ENCODE assay signal across 8 mouse cellular contexts in the genomic region with DNA sequence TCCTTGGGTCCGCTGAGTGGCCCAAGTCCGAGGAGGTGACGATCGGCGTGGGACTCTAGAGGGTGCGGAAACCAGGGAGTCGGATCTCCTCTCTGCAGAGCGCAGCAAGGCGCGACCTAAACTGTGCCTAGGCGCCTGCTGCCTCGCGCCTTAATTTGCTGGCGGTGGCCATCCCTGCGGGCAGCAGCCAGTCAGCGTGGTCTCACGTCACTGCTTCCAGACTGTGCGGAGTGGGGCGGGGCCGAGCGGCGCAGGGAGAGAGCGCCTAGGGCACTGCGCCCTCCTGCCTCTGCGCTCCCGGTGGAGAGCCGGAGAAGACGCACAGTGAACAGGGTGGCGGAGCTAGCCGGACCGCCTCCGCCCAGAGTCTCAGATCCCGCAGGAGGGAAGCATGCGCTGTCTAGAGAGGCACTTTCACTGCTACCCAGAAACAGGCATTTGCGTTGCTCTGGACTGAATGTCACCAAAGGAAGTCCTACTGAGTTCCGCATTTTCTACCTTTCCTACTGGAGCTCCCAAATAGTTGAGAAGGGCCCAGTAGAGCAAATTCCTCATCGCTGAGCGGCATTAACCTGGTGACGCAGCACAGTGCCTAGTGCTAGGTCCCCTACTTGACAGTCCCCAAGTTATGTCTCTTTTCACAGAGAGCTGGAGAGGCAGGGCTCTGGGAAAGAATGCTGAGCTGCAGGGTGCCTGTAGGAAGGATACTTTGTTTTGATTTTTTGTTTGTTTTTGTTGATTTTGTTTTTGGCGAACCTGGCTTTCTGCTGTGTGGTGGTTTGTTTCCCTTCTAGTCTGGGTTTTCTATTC. TPM values are rescaled to one million over a fixed set of nuclear protein-coding genes. Genes with fewer than 3 reads are reported as not detected.
DNase-seq lines count a peak whose midpoint lies in the region; ATAC-seq and TF ChIP-seq lines count a peak whose summit lies in the region.

TSS of gene Tbx20 (minus strand) at position 144 of the 810 bp plus-strand sequence.

- 2% methylated on average over 28 of the region's 40 CpGs for WGBS in embryonic facial prominence, embryonic 14.5 days
- under 1% methylated on average over 40 of the region's 40 CpGs for WGBS in stomach, embryonic 14.5 days

- peak within 1 kb of the TSS; percentile 52 for H3K4me2 ChIP-seq in embryonic facial prominence, embryonic 14.5 days (ENCODE audit: low read depth, low read length)
- H3K4me2 ChIP-seq in stomach, embryonic 14.5 days (replicated peaks; ENCODE audit: low read depth, low read length): peak within 1 kb of the TSS; percentile 44

- intact Hi-C loops in gastrocnemius, adult 2 months (cut with DNase I): no loop called here

- H3K27ac ChIP-seq in gastrocnemius, adult 2 months: no peak within 1 kb of the TSS
- no peak within 1 kb of the TSS for H3K27ac ChIP-seq in embryonic facial prominence, embryonic 14.5 days (replicated peaks; ENCODE audit: low read depth, low read length)
- no peak within 1 kb of the TSS for H3K27ac ChIP-seq in stomach, embryonic 14.5 days (ENCODE audit: low read length)

- no peak within 1 kb of the TSS for H3K9ac ChIP-seq in embryonic facial prominence, embryonic 14.5 days (ENCODE audit: low read depth, low read length)
- no peak within 1 kb of the TSS for H3K9ac ChIP-seq in stomach, embryonic 14.5 days (replicated peaks; ENCODE audit: low read depth, low read length)

- no peak for TF ChIP-seq CTCF in gastrocnemius, adult 2 months (IDR thresholded peaks at IDR 0.05)

- no peaks in the 10 kb centered on the region for H3K9me3 ChIP-seq in embryonic facial prominence, embryonic 14.5 days (ENCODE audit: control insufficient read depth, low read length)
- H3K9me3 ChIP-seq in stomach, embryonic 14.5 days (ENCODE audit: control insufficient read depth, low read depth, low read length): no peaks in the 10 kb centered on the region

- DNase-seq in gastrocnemius, adult 2 months: peak; percentile 20
- DNase-seq in gastrocnemius, postnatal 10 days: no peak
- DNase-seq in embryonic facial prominence, embryonic 14.5 days (ENCODE audit: low spot score): peak; percentile 63
- peak; percentile 96 for DNase-seq in heart, postnatal 4 days
- DNase-seq in liver: peak; percentile 65
- no peak for DNase-seq in cerebellum, adult 8-10 months
- no peak for DNase-seq in thymus, postnatal 4 days

- ATAC-seq in embryonic facial prominence, embryonic 14.5 days (ENCODE audit: low read depth): peak; percentile 90
- ATAC-seq in stomach, embryonic 14.5 days (ENCODE audit: insufficient number of reproducible peaks, insufficient read depth, low FRiP score, low read depth): peak; percentile 87

- no peaks in the 10 kb centered on the region for H3K36me3 ChIP-seq in embryonic facial prominence, embryonic 14.5 days (ENCODE audit: control insufficient read depth, insufficient read depth, low read length)
- no peaks in the 10 kb centered on the region for H3K36me3 ChIP-seq in stomach, embryonic 14.5 days (ENCODE audit: control insufficient read depth, insufficient read depth, low read length)

- peaks cover 5% of the 10 kb centered on the region; the same call in 1 of the 2 replicates for H3K4me1 ChIP-seq in embryonic facial prominence, embryonic 14.5 days (ENCODE audit: control insufficient read depth, insufficient read depth, low read length)
- peaks cover 4% of the 10 kb centered on the region; the same call in 1 of the 2 replicates for H3K4me1 ChIP-seq in stomach, embryonic 14.5 days (ENCODE audit: control insufficient read depth, insufficient read depth, low read length)

- H3K4me3 ChIP-seq in gastrocnemius, adult 2 months: peak within 1 kb of the TSS; percentile 43
- H3K4me3 ChIP-seq in embryonic facial prominence, embryonic 14.5 days (ENCODE audit: low read depth, low read length): peak within 1 kb of the TSS; percentile 33
- peak within 1 kb of the TSS; percentile 26 for H3K4me3 ChIP-seq in stomach, embryonic 14.5 days (ENCODE audit: low read depth, low read length)

- peaks cover 100% of the 10 kb centered on the region for H3K27me3 ChIP-seq in embryonic facial prominence, embryonic 14.5 days (replicated peaks; ENCODE audit: control insufficient read depth, insufficient read depth, low read length)
- H3K27me3 ChIP-seq in stomach, embryonic 14.5 days (ENCODE audit: control insufficient read depth, insufficient read depth, low read length): peaks cover 74% of the 10 kb centered on the region

RNA-seq across cellular contexts. Expression of gene Tbx20, which starts in this region (rescaled TPM):
- total RNA-seq in gastrocnemius, adult 2 months (2021): not detected
- not detected for total RNA-seq in gastrocnemius, postnatal 10 days (2021)
- 0.30 and 0.40 TPM in 2 replicates for polyA plus RNA-seq in embryonic facial prominence, embryonic 14.5 days (2014; fragmentation: Nextera tagmentation; extraction: Ambion mirVana)
- total RNA-seq in heart, postnatal 4 days (2021): 100 to 1,000 TPM; 341 to 376 TPM
- 0.19 and 0.57 TPM in 2 replicates for polyA plus RNA-seq in stomach, embryonic 14.5 days (2014; fragmentation: Nextera tagmentation; extraction: Ambion mirVana)

Comparison
In these comparisons a context has a peak if more than half of its experiments do, and no peak if none do; other contexts are left out.
1. RNA of gene Tbx20 (total RNA-seq): 341 to 376 TPM in heart, postnatal 4 days; not detected in gastrocnemius, postnatal 10 days and not detected in gastrocnemius, adult 2 months; every median in the first group is over 100 times any median in the second.
2. Peak in DNase-seq and H3K4me3 ChIP-seq in gastrocnemius, adult 2 months; RNA of the gene not detected or under 1 TPM.
3. Peak in DNase-seq, ATAC-seq, H3K4me3 ChIP-seq and H3K4me2 ChIP-seq in embryonic facial prominence, embryonic 14.5 days; RNA of the gene not detected or under 1 TPM.
4. Peak in ATAC-seq, H3K4me3 ChIP-seq and H3K4me2 ChIP-seq in stomach, embryonic 14.5 days; RNA of the gene not detected or under 1 TPM.
5. DNase-seq: peak in heart, postnatal 4 days (single experiment) and liver (single experiment); none in gastrocnemius, postnatal 10 days (single experiment), cerebellum, adult 8-10 months (single experiment) and thymus, postnatal 4 days (single experiment).
6. Peak in every context shown above with its lines, with median percentiles within 50 percentile points of each other: H3K4me3 ChIP-seq.